Mouse (Mus musculus) embryonic facial prominence, embryonic 12.5 days (tissue): Measurements from ENCODE around the gene Ggcx. TPM values are rescaled to one million over a fixed set of nuclear protein-coding genes. Genes with fewer than 3 reads are reported as not detected.
"Not testable (repeated sequence)": the region's sequence is repeated elsewhere in the genome, so short reads cannot be mapped to it uniquely, and the experiment has no call there.

Experiments used
- ATAC-seq: fragments of 200-750 bp; cut with Nextera tagmentation; 2 replicates; pipeline ENCODE4 v1.8.0; 2017; ENCODE audit not compliant: insufficient number of reproducible peaks, insufficient read depth, low FRiP score, low TSS enrichment
- H3K27ac ChIP-seq: fragments of 300-500 bp; sonication (generic); 2 replicates; pipeline ENCODE4 v1.5.1; 2016; ENCODE audit warnings: mild to moderate bottlenecking
- H3K27me3 ChIP-seq: fragments of 300-500 bp; sonication (generic); 2 replicates; pipeline ENCODE4 v1.6.1; 2016; ENCODE audit warnings: mild to moderate bottlenecking, moderate library complexity
- H3K36me3 ChIP-seq: fragments of 300-500 bp; sonication (generic); 2 replicates; pipeline ENCODE4 v1.6.1; 2016; ENCODE audit warnings: mild to moderate bottlenecking
- H3K4me1 ChIP-seq: fragments of 300-500 bp; sonication (generic); 2 replicates; pipeline ENCODE4 v1.6.1; 2016
- H3K4me2 ChIP-seq: fragments of 300-500 bp; sonication (generic); replicated peaks from 2 replicates; pipeline ENCODE4 v1.6.1; 2016; ENCODE audit warnings: mild to moderate bottlenecking, moderate library complexity
- H3K4me3 ChIP-seq: fragments of 300-500 bp; sonication (generic); 2 replicates; pipeline ENCODE4 v1.5.1; 2016; ENCODE audit warnings: mild to moderate bottlenecking
- H3K9ac ChIP-seq: fragments of 300-500 bp; sonication (generic); 2 replicates; pipeline ENCODE4 v1.6.1; 2016; ENCODE audit warnings: mild to moderate bottlenecking, moderate library complexity
- H3K9me3 ChIP-seq: fragments of 300-500 bp; sonication (generic); 2 replicates; pipeline ENCODE4 v1.6.1; 2016; ENCODE audit warnings: mild to moderate bottlenecking, moderate library complexity
- WGBS: fragments of 180-500 bp; shearing (Covaris S2); methylation state at CpG from one replicate; pipeline ENCODE4 v1.1.7; 2016; 5-methylcytosine and 5-hydroxymethylcytosine counted together
- polyA plus RNA-seq: library from polyadenylated mRNA; unstranded; fragments of >200 nt; fragmentation: Nextera tagmentation; extraction: Ambion mirVana; gene quantifications from 2 replicates; pipeline ENCODE4 v1.2.1, GENCODE M21; 2016

Gene Ggcx
- polyA plus RNA-seq, 1 experiment from 2014 or later, result 34.4 TPM

DNA sequence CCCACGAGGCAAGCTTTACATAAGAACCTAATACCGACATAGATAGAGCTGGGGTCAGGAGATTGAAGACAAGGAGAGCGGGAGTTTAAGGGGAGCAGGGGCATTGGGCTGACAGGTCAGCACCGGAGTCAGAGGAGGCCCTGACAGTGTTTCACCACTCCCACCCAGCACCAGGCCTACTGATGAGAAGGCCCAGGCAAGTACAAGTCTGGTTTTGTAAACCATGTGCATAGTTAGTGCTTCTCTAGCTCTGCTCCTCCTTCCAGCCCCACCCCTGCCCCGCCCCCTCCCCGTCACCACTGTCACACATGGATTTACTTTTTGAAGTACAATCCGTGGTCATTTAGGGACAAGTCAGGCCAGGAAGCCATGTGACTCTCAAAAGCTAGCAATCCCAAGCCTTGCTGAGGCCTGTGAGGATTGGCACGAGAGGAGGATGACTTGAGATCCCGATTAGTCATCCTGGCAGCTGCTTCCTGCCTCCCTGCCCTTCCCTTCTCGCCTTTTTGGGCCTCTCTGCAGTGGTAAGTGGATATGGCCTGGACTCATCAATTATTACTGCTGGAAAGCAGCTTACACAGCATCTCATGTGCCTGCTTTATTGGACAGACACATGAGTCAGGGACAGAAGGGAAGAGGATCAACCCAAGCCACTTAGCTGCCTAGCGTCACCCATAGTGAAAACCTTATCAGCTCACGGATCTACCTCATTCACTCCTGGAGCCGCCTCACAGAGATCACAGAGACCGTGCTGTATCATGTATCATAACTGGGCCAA is 59.3 kb downstream of the Ggcx start:
- H3K36me3 ChIP-seq, result no peaks in the 10 kb centered on the region
- no peak overlapping the region for H3K4me3 ChIP-seq
- no peaks in the 10 kb centered on the region for H3K27me3 ChIP-seq
- H3K27ac ChIP-seq, result no peak overlapping the region
- no peaks in the 10 kb centered on the region for H3K9me3 ChIP-seq
- no peak overlapping the region for H3K4me2 ChIP-seq
- no peak overlapping the region for H3K9ac ChIP-seq
- ATAC-seq, result 0 out of 2 replicates have a peak, but pooled peaks have one; percentile 56
- 49% methylated on average over 14 of the region's 14 CpGs for WGBS
- H3K4me1 ChIP-seq, result peaks cover 6% of the 10 kb centered on the region

DNA sequence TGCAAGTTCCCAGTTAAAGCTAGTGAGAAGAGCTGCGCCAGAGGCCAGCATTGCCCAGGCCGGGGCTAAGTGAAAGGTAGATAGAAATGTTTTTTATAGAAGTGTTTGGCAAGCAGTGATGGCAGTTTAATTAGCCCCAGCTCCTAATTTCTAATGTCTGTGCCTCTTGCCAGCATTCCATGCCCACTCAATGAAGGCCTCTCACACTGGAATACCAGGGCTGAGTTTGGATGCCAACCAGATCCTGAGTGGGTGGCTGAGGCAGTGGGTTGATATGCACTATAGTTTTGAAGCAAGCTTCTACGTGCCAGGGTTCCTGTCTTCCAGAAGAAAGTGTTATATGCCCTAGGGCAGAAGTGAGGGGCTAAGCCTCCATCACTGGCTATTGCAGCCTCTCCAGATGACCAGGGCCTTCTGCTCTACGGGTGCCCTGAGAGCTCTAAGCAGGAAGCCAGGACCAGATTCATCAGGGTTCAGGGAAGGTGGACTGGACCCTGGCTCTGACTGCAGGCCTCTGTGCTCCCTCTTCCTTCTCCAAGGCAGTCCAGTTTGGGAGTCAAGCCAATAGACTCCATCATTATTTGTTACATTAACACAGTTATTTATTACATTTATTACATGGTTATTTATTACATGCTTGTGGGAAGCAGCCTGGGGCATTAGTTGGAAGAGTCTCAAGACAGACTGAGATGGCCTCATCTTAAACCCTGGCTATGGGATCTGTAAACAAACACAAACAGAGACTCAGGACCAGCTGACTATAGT is 61.3 kb downstream of the Ggcx start:
- no peaks in the 10 kb centered on the region for H3K36me3 ChIP-seq
- ATAC-seq, result no peak

DNA sequence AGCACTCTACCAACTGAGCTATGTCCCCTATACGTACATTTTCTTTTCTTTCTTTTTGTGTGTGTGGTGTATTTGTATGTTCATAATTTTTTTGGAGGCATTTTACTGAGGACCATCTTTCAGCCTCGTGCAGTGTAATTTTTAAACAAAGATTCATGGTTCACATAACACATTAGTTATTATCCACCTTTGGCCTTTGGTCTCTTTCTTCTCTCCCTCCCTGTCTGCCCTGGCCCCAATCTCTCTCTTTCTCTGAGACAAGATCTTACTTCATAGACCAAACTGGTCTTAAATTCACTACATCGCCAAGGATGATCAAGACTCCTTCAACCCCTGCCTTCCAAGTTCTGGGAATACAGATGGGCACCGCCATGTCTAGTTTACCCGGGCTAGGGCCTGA is 62.7 kb downstream of the Ggcx start:
- H3K9ac ChIP-seq, result no peak overlapping the region
- H3K9me3 ChIP-seq, result no peaks in the 10 kb centered on the region
- H3K4me2 ChIP-seq, result no peak overlapping the region
- WGBS, result 92% methylated on average over 5 of the region's 5 CpGs
- H3K27ac ChIP-seq, result no peak overlapping the region
- peaks cover 6% of the 10 kb centered on the region for H3K4me1 ChIP-seq
- H3K4me3 ChIP-seq, result no peak overlapping the region
- H3K27me3 ChIP-seq, result no peaks in the 10 kb centered on the region
- no peaks in the 10 kb centered on the region for H3K36me3 ChIP-seq
- no peak for ATAC-seq

More for the DNA sequence above, 61.3 kb downstream of the Ggcx start:
- no peaks in the 10 kb centered on the region for H3K27me3 ChIP-seq
- H3K9ac ChIP-seq, result no peak overlapping the region
- no peaks in the 10 kb centered on the region for H3K9me3 ChIP-seq
- WGBS, result 78% methylated on average over 4 of the region's 4 CpGs
- peaks cover 6% of the 10 kb centered on the region for H3K4me1 ChIP-seq
- no peak overlapping the region for H3K4me3 ChIP-seq
- H3K4me2 ChIP-seq, result no peak overlapping the region
- H3K27ac ChIP-seq, result no peak overlapping the region

DNA sequence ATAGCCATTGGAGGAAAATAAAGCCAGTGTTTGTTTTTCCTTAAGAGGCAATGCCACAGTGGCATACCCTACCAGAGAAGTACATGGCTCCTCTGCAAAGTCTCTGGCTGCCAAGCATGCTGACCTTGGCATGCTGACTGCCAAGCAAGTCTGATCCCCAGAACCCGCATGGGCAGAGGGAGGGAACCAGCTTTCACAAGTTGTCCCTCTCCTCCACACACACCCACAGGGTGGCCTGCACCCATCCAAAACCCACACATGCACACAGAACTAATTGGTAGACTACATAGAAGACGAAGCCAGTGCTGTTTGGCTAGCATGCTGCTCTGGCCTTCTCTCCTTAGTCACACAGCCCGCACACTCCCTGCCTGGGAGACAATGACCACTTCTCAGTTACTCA is 63.5 kb downstream of the Ggcx start:
- H3K36me3 ChIP-seq, result no peaks in the 10 kb centered on the region
- H3K4me1 ChIP-seq, result peaks cover 6% of the 10 kb centered on the region
- no peaks in the 10 kb centered on the region for H3K27me3 ChIP-seq
- no peak overlapping the region for H3K27ac ChIP-seq
- H3K4me2 ChIP-seq, result no peak overlapping the region
- WGBS, result 87% methylated on average over 3 of the region's 3 CpGs
- no peaks in the 10 kb centered on the region for H3K9me3 ChIP-seq
- no peak overlapping the region for H3K4me3 ChIP-seq
- no peak overlapping the region for H3K9ac ChIP-seq
- ATAC-seq, result no peak

DNA sequence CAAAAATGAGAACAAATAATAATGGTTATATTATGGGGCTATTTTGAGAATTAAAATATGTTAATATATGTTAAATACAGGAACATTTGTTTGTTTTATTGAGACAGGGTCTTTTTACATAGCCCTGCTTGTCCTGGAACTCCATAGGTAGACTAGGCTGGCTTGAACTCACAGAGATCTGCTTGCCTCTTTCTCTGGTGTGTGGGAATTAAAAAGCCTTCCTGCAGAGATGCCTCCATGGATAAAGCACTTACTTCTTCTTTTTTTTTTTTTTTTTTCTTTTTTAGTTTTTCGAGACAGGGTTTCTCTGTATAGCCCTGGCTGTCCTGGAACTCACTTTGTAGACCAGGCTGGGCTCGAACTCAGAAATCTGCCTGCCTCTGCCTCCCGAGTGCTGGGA is 64.6 kb downstream of the Ggcx start:
- not testable (repeated sequence) for H3K9ac ChIP-seq, H3K4me3 ChIP-seq, H3K4me1 ChIP-seq, H3K27ac ChIP-seq, H3K4me2 ChIP-seq, ATAC-seq, H3K27me3 ChIP-seq, H3K36me3 ChIP-seq, H3K9me3 ChIP-seq
- WGBS, result 87% methylated on average over 3 of the region's 3 CpGs

DNA sequence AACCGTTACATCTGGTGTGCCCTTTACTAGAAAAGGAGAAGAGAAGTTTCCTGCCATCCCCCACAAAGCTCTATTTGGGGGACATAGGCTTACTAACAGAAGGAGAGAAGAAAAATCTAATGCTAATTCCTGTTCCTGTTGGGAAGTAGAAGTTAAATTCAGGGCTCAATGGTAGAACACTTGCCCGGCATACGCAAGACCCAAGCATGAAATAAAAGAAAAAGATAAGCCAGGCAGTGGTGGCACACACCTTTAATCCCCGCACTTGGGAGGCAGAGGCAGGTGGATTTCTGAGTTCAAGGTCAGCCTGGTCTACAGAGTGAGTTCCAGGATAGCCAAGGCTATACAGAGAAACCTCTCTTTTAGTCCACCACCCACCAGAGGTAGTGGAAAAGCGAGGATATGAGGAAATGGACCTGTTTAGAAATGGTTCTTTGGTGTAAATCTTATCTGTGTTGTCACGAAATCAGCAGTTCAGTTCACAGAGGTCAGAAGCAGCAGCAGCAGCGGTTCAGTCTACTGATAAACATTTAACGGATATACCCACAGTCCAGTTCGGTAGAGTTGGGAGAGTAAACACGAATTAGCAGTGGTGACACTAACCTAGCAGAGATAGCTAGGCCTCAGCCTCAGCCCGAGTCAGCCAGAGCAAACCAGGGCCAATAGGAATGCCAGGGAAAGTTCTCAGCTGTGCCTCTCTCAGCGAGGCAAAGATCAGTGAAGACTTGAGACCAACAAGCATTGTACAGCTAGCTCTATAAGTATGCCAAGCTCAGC is 65.7 kb downstream of the Ggcx start:
- H3K27ac ChIP-seq, result no peak overlapping the region
- WGBS, result 91% methylated on average over 12 of the region's 12 CpGs
- ATAC-seq, result no peak
- no peaks in the 10 kb centered on the region for H3K4me1 ChIP-seq
- H3K4me2 ChIP-seq, result no peak overlapping the region
- H3K9ac ChIP-seq, result no peak overlapping the region
- H3K9me3 ChIP-seq, result no peaks in the 10 kb centered on the region
- H3K36me3 ChIP-seq, result no peaks in the 10 kb centered on the region
- H3K27me3 ChIP-seq, result no peaks in the 10 kb centered on the region
- H3K4me3 ChIP-seq, result no peak overlapping the region

DNA sequence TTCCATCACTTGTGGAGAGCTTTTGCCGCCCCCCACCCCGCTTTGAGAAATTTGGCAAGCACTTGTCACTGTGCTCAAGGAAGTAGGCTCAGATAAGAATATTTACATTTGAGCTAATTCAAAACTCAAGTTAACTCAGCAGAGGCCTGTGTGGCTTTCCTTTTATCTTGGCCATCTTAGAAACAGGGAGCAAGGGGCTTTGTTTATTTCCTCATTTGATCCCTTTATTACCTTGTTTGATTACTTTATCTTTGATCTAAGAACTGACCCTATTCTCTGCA is 66.3 kb downstream of the Ggcx start:
- Histone ChIP-seq H3K4me2 (no peak overlapping the region), H3K4me3 (no peak overlapping the region), H3K27ac (no peak overlapping the region), H3K9me3 (no peaks in the 10 kb centered on the region), H3K27me3 (no peaks in the 10 kb centered on the region), H3K9ac (no peak overlapping the region), H3K36me3 (no peaks in the 10 kb centered on the region), H3K4me1 (no peaks in the 10 kb centered on the region)
- ATAC-seq, result no peak
- 86% methylated on average over 2 of the region's 2 CpGs for WGBS

Other genes starting within 250 kb of the Ggcx start
- gene Atoh8, start 178.7 kb upstream of the Ggcx start, polyA plus RNA-seq, result 16.4 and 18.6 TPM in 2 replicates
- gene Sftpb, start 109.7 kb upstream of the Ggcx start, polyA plus RNA-seq, result not detected in 2 replicates
- 64.5 and 67.4 TPM in 2 replicates for gene Usp39, start 69.1 kb upstream of the Ggcx start, polyA plus RNA-seq
- gene 0610030E20Rik, start 67.0 kb upstream of the Ggcx start, polyA plus RNA-seq, result 30.0 and 33.0 TPM in 2 replicates
- gene Tmem150a, start 58.9 kb upstream of the Ggcx start, polyA plus RNA-seq, result 8.9 and 9.7 TPM in 2 replicates
- gene Rnf181, start 47.4 kb upstream of the Ggcx start, polyA plus RNA-seq, result 80.2 and 88.0 TPM in 2 replicates
- gene Vamp5, start 33.8 kb upstream of the Ggcx start, polyA plus RNA-seq, result 14.5 and 19.9 TPM in 2 replicates
- gene Vamp8, start 23.6 kb upstream of the Ggcx start, polyA plus RNA-seq, result 90.7 and 98.1 TPM in 2 replicates
- 387 and 404 TPM in 2 replicates for gene Mat2a, start 25.2 kb downstream of the Ggcx start, polyA plus RNA-seq
- gene Sh2d6, start 107.4 kb downstream of the Ggcx start, polyA plus RNA-seq, result not detected in 2 replicates
- 25.9 and 28.0 TPM in 2 replicates for gene Capg, start 130.1 kb downstream of the Ggcx start, polyA plus RNA-seq
- 14.2 and 16.4 TPM in 2 replicates for gene Elmod3, start 184.1 kb downstream of the Ggcx start, polyA plus RNA-seq
- 9.5 and 10.3 TPM in 2 replicates for gene Retsat, start 184.2 kb downstream of the Ggcx start, polyA plus RNA-seq
- 23.8 and 24.6 TPM in 2 replicates for gene Tgoln1, start 202.7 kb downstream of the Ggcx start, polyA plus RNA-seq